Mouse (Mus musculus) megakaryocyte, embryonic 14.5 days (primary cell): ENCODE results near the gene Nucks1. TPM values are rescaled to one million over a fixed set of nuclear protein-coding genes. Genes with fewer than 3 reads are reported as not detected.

Source experiments
- H3K27me3 ChIP-seq: replicated peaks from 2 replicates; pipeline ENCODE3; 2012; ENCODE audit warnings: inconsistent platforms
- H3K36me3 ChIP-seq: replicated peaks from 2 replicates; pipeline ENCODE3; 2012; ENCODE audit warnings: low read length, inconsistent platforms, mixed read lengths
- H3K4me1 ChIP-seq: 2 replicates; pipeline ENCODE4 v1.6.1; 2012; ENCODE audit warnings: inconsistent platforms
- H3K4me3 ChIP-seq: replicated peaks from 2 replicates; pipeline ENCODE3; 2012; ENCODE audit warnings: moderate library complexity, mild to moderate bottlenecking, inconsistent platforms
- H3K9me3 ChIP-seq: 2 replicates; pipeline ENCODE4 v1.6.1; 2012; ENCODE audit warnings: inconsistent platforms
- FLI1 ChIP-seq: IDR thresholded peaks from 2 replicates; pipeline ENCODE4 v1.6.1; 2012; ENCODE audit warnings: low read length, inconsistent platforms, mixed read lengths
- GATA1 ChIP-seq: IDR thresholded peaks from 3 replicates; pipeline ENCODE4 v1.6.1; 2012; ENCODE audit warnings: mixed read lengths, low read length, inconsistent platforms, borderline replicate concordance
- polyA plus RNA-seq: library from polyadenylated mRNA; stranded (reverse); fragments of >175 nt; gene quantifications from 2 replicates; pipeline ENCODE4 v1.2.3, GENCODE M21; 2012; ENCODE audit warnings: low replicate concordance; ENCODE audit not compliant: insufficient read depth

The Nucks1 gene
- polyA plus RNA-seq, 1 experiment: 16.9 TPM

- H3K27me3 ChIP-seq: no peaks in the 10 kb centered on the region
- peak overlapping the region; percentile 97 for H3K4me3 ChIP-seq
- H3K9me3 ChIP-seq: no peaks in the 10 kb centered on the region
- TF ChIP-seq GATA1 (no peak), FLI1 (no peak)
- peaks cover 66% of the 10 kb centered on the region for H3K4me1 ChIP-seq
- peaks cover 10% of the 10 kb centered on the region for H3K36me3 ChIP-seq
Observed at GRCm38 (mm10) chr1:131910674-131911558, 582 bp downstream of the Nucks1 start.

GRCm38 (mm10) chr1:131917634-131918033 lies 7.3 kb downstream of the Nucks1 start:
- Histone ChIP-seq H3K4me3 (no peak overlapping the region), H3K27me3 (no peaks in the 10 kb centered on the region), H3K9me3 (no peaks in the 10 kb centered on the region), H3K4me1 (peaks cover 45% of the 10 kb centered on the region), H3K36me3 (peaks cover 68% of the 10 kb centered on the region)
- no peak for TF ChIP-seq FLI1
- no peak for TF ChIP-seq GATA1

GRCm38 (mm10) chr1:131919052-131919451 lies 8.7 kb downstream of the Nucks1 start:
- no peaks in the 10 kb centered on the region for H3K27me3 ChIP-seq
- peaks cover 38% of the 10 kb centered on the region for H3K4me1 ChIP-seq
- H3K36me3 ChIP-seq: peaks cover 77% of the 10 kb centered on the region
- H3K4me3 ChIP-seq: no peak overlapping the region
- TF ChIP-seq FLI1 (no peak), GATA1 (no peak)
- no peaks in the 10 kb centered on the region for H3K9me3 ChIP-seq

DNA sequence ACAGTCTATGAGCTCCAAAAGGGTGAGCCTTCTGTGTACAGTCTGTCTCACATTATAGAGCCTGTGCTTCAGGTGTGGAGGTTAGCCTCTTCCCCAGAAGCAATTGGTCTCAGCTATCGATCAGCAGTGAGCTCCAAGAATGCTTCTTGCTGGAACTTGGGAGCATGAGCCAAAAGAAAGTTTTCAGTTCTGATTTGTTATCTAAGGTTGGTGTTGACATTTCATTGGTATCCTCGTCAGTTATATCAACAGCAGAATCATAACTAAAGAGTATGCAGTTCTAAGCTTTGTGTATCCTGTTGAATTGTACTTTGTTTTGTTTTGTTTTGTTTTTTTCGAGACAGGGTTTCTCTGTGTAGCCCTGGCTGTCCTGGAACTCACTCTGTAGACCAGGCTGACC lies 11.8 kb downstream of the Nucks1 start:
- no peak for TF ChIP-seq GATA1
- TF ChIP-seq FLI1: no peak
- Histone ChIP-seq H3K4me3 (no peak overlapping the region), H3K9me3 (no peaks in the 10 kb centered on the region), H3K36me3 (peaks cover 91% of the 10 kb centered on the region), H3K27me3 (no peaks in the 10 kb centered on the region), H3K4me1 (peaks cover 30% of the 10 kb centered on the region)

- H3K36me3 ChIP-seq: peaks cover 92% of the 10 kb centered on the region
- H3K9me3 ChIP-seq: no peaks in the 10 kb centered on the region
- no peak overlapping the region for H3K4me3 ChIP-seq
- H3K27me3 ChIP-seq: no peaks in the 10 kb centered on the region
- H3K4me1 ChIP-seq: 0 out of 2 replicates have a peak, but pooled peaks cover 2% of the 10 kb centered on the region
- TF ChIP-seq FLI1 (no peak), GATA1 (no peak)
Observed at GRCm38 (mm10) chr1:131933471-131933870, 23.1 kb downstream of the Nucks1 start.

GRCm38 (mm10) chr1:131937659-131938305 lies 27.4 kb downstream of the Nucks1 start:
- no peaks in the 10 kb centered on the region for H3K9me3 ChIP-seq
- TF ChIP-seq FLI1: no peak
- TF ChIP-seq GATA1: no peak
- H3K4me1 ChIP-seq: peaks cover 24% of the 10 kb centered on the region
- no peaks in the 10 kb centered on the region for H3K27me3 ChIP-seq
- peaks cover 61% of the 10 kb centered on the region for H3K36me3 ChIP-seq
- no peak overlapping the region for H3K4me3 ChIP-seq

DNA sequence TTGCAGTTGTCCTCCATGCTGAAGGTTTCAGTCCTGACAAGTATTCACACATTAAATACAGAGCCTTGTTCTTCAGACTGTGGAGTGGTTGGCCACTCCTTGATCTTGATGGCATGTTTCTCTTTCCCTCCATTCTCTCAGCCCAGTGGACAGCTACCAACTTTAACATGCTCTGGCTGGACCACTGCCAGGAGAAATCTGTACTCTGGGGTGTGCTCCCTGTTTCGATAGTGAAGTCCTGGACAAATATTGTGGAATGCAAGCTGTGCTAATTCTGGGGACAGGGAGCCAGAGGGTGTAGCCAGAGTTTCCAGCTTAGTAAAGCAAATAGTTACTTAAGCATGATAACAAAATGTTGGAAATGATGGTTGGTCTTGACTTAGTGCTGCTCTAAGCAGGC lies 28.5 kb downstream of the Nucks1 start:
- Histone ChIP-seq H3K36me3 (peaks cover 50% of the 10 kb centered on the region), H3K27me3 (no peaks in the 10 kb centered on the region), H3K9me3 (no peaks in the 10 kb centered on the region), H3K4me1 (peaks cover 25% of the 10 kb centered on the region), H3K4me3 (no peak overlapping the region)
- TF ChIP-seq GATA1 (no peak), FLI1 (no peak)

GRCm38 (mm10) chr1:131940711-131941244 lies 30.4 kb downstream of the Nucks1 start:
- TF ChIP-seq FLI1 (no peak), GATA1 (no peak)
- peaks cover 33% of the 10 kb centered on the region for H3K36me3 ChIP-seq
- no peaks in the 10 kb centered on the region for H3K27me3 ChIP-seq
- peaks cover 31% of the 10 kb centered on the region for H3K4me1 ChIP-seq
- no peaks in the 10 kb centered on the region for H3K9me3 ChIP-seq
- H3K4me3 ChIP-seq: no peak overlapping the region

DNA sequence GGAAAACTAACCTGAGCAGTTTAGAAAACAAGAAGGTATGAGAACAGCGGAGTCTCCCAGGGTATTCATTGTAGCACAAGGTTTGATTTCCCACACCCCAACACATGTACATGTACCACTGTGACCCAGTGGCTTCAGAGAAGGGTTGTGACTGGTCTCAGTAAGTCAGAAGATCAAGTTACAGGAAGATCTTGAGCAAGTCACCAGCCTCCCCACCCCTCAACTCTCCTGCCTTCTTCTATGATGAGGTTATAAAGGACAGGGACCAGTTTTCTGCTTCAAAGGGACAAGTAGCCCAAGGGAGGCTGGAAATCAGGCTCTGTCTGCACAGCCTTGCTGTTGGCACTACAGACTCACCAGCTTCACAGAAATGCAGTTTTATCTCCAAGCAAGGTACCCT lies 31.2 kb downstream of the Nucks1 start:
- Histone ChIP-seq H3K4me3 (no peak overlapping the region), H3K36me3 (peaks cover 27% of the 10 kb centered on the region), H3K4me1 (peaks cover 38% of the 10 kb centered on the region), H3K27me3 (peaks cover 4% of the 10 kb centered on the region), H3K9me3 (no peaks in the 10 kb centered on the region)
- no peak for TF ChIP-seq GATA1
- no peak for TF ChIP-seq FLI1
